Mouse (Mus musculus): ENCODE data around the gene Zc3hc1. TPM values are rescaled to one million over a fixed set of nuclear protein-coding genes. Genes with fewer than 3 reads are reported as not detected.

Zc3hc1 gene
- polyA plus RNA-seq, 1 experiment from 2014 or later = 14.1 TPM

- Histone ChIP-seq H3K79me2 (ENCODE audit: inconsistent target) (no peaks in the 10 kb centered on the region), H3K36me3 (ENCODE audit: inconsistent target) (no peaks in the 10 kb centered on the region), H3K4me3 (ENCODE audit: inconsistent target) (no peak overlapping the region), H3K27ac (no peak overlapping the region)
- 87% methylated on average over 5 of the region's 5 CpGs for WGBS (ENCODE audit: missing documents)
Measured at GRCm38 (mm10) chr6:30356161-30356560, 34.7 kb downstream of the Zc3hc1 start.

- H3K79me2 ChIP-seq (ENCODE audit: inconsistent target) = no peaks in the 10 kb centered on the region
- H3K36me3 ChIP-seq (ENCODE audit: inconsistent target) = no peaks in the 10 kb centered on the region
- 62% methylated on average over 8 of the region's 8 CpGs for WGBS (ENCODE audit: missing documents)
- no peak overlapping the region for H3K4me3 ChIP-seq (ENCODE audit: inconsistent target)
- no peak overlapping the region for H3K27ac ChIP-seq
Measured at GRCm38 (mm10) chr6:30355701-30356100, 35.1 kb downstream of the Zc3hc1 start.

DNA sequence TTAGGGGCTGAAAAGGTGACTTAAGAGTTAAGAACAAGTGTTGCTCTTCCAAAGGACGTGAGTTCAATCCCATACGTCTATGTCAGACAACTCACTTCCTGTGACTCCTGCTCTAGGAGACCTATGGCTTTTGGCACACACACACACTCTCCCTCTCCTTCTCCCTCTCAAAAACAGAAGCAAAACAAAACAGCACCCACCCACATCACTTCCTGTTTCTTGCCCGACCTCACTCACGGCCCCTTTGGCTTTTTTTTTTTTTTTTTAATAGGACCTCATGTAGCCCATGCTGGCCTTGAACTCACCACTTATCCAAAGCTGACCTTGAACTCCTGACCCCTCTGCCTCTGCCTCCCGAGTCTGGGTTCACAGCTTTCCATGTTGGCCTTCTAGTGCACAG is 36.1 kb downstream of the Zc3hc1 start:
- WGBS (ENCODE audit: missing documents) = 18% methylated on average over 5 of the region's 5 CpGs

DNA sequence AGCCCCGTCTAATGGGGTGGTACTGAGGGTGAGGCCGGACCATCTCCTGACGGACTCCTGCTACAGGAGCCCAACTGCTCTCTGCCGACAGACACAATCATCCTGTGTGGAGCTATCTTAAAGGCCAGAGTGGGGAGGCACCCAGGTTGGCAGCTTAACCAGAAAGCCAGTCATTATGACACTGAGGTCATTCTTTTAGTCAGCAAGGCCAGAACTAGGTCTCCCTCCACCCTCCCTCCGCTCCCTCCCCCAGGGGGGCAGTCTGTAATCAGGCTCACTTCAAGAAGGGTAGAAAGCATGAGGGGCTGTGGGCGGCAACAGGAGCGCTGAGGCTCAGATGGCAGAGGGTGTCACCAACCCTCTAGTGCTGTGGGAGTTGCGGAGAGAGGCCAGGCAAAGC is 37.2 kb downstream of the Zc3hc1 start:
- no peak overlapping the region for H3K4me3 ChIP-seq (ENCODE audit: inconsistent target)
- 95% methylated on average over 7 of the region's 8 CpGs for whole genome bisulfite sequencing (ENCODE audit: missing documents)
- H3K79me2 ChIP-seq (ENCODE audit: inconsistent target) = no peaks in the 10 kb centered on the region
- H3K36me3 ChIP-seq (ENCODE audit: inconsistent target) = no peaks in the 10 kb centered on the region
- no peak overlapping the region for H3K27ac ChIP-seq

More for the DNA sequence above, 36.1 kb downstream of the Zc3hc1 start:
- Histone ChIP-seq H3K36me3 (ENCODE audit: inconsistent target) (no peaks in the 10 kb centered on the region), H3K4me3 (ENCODE audit: inconsistent target) (no peak overlapping the region), H3K27ac (no peak overlapping the region), H3K79me2 (ENCODE audit: inconsistent target) (no peaks in the 10 kb centered on the region)

- Histone ChIP-seq H3K79me2 (ENCODE audit: inconsistent target) (no peaks in the 10 kb centered on the region), H3K27ac (no peak overlapping the region)
- WGBS (ENCODE audit: missing documents) = 84% methylated on average over 8 of the region's 8 CpGs
Measured at GRCm38 (mm10) chr6:30352762-30353161, 38.1 kb downstream of the Zc3hc1 start.

DNA sequence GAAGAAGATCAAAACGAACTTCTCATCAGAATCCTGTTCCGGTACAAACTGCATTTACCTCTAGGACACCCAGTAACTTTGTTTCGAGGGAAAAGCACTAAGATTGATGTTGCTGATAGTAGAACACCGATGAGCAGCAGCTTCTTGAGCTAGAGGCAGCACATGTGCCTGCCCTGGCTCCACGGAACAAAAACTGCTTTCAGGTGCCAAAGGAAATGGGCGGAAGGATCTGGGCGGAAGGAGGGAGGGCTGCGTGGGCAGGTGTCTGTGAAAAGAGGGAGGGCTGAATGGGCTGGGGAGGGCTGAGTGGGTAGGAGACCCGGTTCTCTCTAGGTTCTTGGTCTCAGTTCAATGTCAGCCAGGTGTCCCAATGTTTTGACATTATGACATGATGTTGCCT is 39.5 kb downstream of the Zc3hc1 start:
- no peak overlapping the region for H3K27ac ChIP-seq
- WGBS (ENCODE audit: missing documents) = 47% methylated on average over 9 of the region's 9 CpGs
- no peaks in the 10 kb centered on the region for H3K36me3 ChIP-seq (ENCODE audit: inconsistent target)

More at GRCm38 (mm10) chr6:30352762-30353161, 38.1 kb downstream of the Zc3hc1 start:
- H3K4me3 ChIP-seq (ENCODE audit: inconsistent target) = no peak overlapping the region
- no peaks in the 10 kb centered on the region for H3K36me3 ChIP-seq (ENCODE audit: inconsistent target)

GRCm38 (mm10) chr6:30347288-30347801 is 43.5 kb downstream of the Zc3hc1 start:
- Histone ChIP-seq H3K79me2 (ENCODE audit: inconsistent target) (no peaks in the 10 kb centered on the region), H3K4me3 (ENCODE audit: inconsistent target) (no peak overlapping the region), H3K36me3 (ENCODE audit: inconsistent target) (no peaks in the 10 kb centered on the region), H3K27ac (no peak overlapping the region)
- 90% methylated on average over 4 of the region's 4 CpGs for WGBS (ENCODE audit: missing documents)

More for the DNA sequence above, 39.5 kb downstream of the Zc3hc1 start:
- Histone ChIP-seq H3K79me2 (ENCODE audit: inconsistent target) (no peaks in the 10 kb centered on the region), H3K4me3 (ENCODE audit: inconsistent target) (no peak overlapping the region)

DNA sequence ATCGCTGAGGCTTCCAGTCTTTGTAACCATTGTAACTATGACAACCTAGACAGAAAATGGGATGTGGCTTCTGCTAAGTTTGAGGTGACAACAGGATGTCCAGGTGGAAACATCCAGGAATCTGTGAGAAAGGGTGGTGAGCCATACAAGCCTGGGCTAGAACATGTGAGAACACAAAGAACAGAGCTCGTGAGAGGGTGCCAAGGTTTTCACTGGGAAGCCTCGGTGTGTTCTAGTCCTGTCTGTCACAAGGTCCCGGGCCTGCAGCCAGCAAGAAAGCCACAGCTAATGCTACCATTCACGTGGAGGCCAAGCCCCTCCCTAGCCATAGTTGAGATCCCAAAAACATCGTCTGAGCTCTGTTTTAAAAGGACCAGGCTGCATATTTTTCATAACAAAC is 44.1 kb downstream of the Zc3hc1 start:
- Histone ChIP-seq H3K36me3 (ENCODE audit: inconsistent target) (no peaks in the 10 kb centered on the region), H3K4me3 (ENCODE audit: inconsistent target) (no peak overlapping the region), H3K79me2 (ENCODE audit: inconsistent target) (no peaks in the 10 kb centered on the region), H3K27ac (no peak overlapping the region)
- 27% methylated on average over 6 of the region's 6 CpGs for WGBS (ENCODE audit: missing documents)

GRCm38 (mm10) chr6:30344032-30344431 is 46.8 kb downstream of the Zc3hc1 start:
- H3K36me3 ChIP-seq (ENCODE audit: inconsistent target) = no peaks in the 10 kb centered on the region
- 76% methylated on average over 6 of the region's 6 CpGs for WGBS (ENCODE audit: missing documents)
- no peak overlapping the region for H3K4me3 ChIP-seq (ENCODE audit: inconsistent target)
- no peaks in the 10 kb centered on the region for H3K79me2 ChIP-seq (ENCODE audit: inconsistent target)
- no peak overlapping the region for H3K27ac ChIP-seq

- 78% methylated on average over 4 of the region's 4 CpGs for WGBS (ENCODE audit: missing documents)
- Histone ChIP-seq H3K36me3 (ENCODE audit: inconsistent target) (no peaks in the 10 kb centered on the region), H3K27ac (no peak overlapping the region), H3K79me2 (ENCODE audit: inconsistent target) (no peaks in the 10 kb centered on the region), H3K4me3 (ENCODE audit: inconsistent target) (no peak overlapping the region)
Measured at GRCm38 (mm10) chr6:30340231-30340873, 50.5 kb downstream of the Zc3hc1 start.

DNA sequence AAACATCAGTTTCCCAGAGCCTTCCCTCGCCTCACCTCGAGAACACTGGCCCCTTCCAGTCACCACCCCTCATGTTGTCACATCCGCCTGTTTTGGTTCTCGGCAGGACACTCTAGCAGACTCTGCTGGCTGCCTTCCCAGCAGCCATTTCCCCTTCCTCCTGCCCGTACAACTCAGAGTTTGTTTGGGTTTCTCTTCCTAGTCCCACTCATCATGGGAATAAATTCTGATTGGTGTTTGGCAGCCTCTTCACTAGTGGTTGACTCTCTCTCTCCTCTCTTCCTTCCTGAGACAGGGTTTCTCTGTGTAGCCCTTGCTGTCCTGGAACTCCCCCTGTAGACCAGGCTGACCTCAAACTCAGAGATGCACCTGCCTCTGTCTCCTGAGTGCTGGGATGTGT is 53.9 kb downstream of the Zc3hc1 start:
- H3K79me2 ChIP-seq (ENCODE audit: inconsistent target) = no peaks in the 10 kb centered on the region
- no peak overlapping the region for H3K27ac ChIP-seq
- H3K36me3 ChIP-seq (ENCODE audit: inconsistent target) = no peaks in the 10 kb centered on the region
- 0% methylated on average over 5 of the region's 5 CpGs for WGBS (ENCODE audit: missing documents)
- H3K4me3 ChIP-seq (ENCODE audit: inconsistent target) = no peak overlapping the region

DNA sequence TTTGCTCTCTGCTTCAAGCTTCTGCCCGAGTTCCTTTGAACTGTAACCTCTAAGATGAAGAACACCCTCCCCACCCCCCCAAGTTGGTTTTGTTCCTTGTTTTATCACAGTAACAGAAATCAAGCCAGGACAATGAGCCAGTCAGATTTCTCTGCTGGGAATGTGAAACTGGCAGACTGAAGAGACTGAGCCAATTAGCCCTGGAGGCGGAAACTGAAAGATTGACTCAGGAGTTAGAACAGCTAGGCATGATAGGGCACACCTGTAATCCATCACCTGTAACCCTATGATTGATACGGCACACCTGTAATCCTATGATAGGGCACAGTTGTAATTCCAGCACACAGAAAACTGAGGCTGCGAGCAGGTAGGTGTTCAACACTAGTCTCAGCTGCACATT is 58.6 kb downstream of the Zc3hc1 start:
- Histone ChIP-seq H3K79me2 (ENCODE audit: inconsistent target) (no peaks in the 10 kb centered on the region), H3K36me3 (ENCODE audit: inconsistent target) (no peaks in the 10 kb centered on the region), H3K27ac (no peak overlapping the region), H3K4me3 (ENCODE audit: inconsistent target) (no peak overlapping the region)
- WGBS (ENCODE audit: missing documents) = 69% methylated on average over 4 of the region's 4 CpGs

DNA sequence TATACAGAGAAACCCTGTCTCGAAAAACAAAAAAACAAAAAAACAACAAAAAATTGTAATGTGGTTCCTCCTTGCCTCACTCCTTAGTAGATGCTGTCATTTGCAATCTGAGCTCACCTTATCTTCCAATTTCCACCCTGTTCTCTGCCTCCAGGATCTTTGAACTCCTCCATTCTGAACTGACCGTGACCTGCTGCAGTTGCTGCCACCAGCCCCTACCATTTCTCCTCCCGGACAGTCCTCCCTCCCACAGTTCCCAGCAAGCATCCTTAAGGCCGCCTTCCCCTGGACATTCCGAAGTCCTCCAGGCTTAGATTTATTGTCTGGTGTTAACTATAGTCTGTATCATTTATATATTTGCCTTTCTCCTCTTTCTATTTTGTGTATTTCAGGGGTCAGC is 60.1 kb downstream of the Zc3hc1 start:
- H3K4me3 ChIP-seq (ENCODE audit: inconsistent target) = no peak overlapping the region
- 96% methylated on average over 5 of the region's 5 CpGs for WGBS (ENCODE audit: missing documents)
- no peak overlapping the region for H3K27ac ChIP-seq
- H3K79me2 ChIP-seq (ENCODE audit: inconsistent target) = no peaks in the 10 kb centered on the region
- no peaks in the 10 kb centered on the region for H3K36me3 ChIP-seq (ENCODE audit: inconsistent target)

DNA sequence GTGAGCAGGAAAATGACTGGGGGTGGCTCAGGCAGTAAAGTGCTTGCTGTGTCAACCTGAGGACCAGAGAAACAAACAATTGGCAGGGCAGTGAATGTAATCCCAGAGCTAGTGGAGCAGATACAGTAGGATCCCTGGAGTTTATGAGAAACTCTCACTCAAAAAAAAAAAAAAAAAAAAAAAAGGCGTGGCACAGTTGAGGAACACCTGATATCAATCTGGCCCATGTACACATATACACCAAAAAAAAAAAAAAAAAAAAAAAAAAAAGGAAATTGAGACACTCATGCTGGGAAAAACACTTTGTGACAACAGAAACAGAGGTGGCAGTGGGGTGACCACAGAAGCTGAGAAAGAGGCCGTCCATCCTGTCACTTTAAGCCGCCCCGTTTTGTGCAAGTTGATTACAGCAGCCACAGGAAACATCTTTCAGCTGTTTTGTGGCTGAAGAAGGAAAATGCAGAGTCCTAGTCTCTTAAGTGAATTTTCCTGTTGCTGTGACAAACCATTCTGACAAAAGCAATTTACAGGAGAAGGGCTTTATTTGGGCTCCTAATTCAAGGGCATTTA is 64.8 kb downstream of the Zc3hc1 start:
- Histone ChIP-seq H3K27ac (no peak overlapping the region), H3K79me2 (ENCODE audit: inconsistent target) (no peaks in the 10 kb centered on the region), H3K4me3 (ENCODE audit: inconsistent target) (no peak overlapping the region), H3K36me3 (ENCODE audit: inconsistent target) (no peaks in the 10 kb centered on the region)
- 6% methylated on average over 4 of the region's 4 CpGs for WGBS (ENCODE audit: missing documents)

GRCm38 (mm10) chr6:30321002-30321401 is 69.8 kb downstream of the Zc3hc1 start:
- Histone ChIP-seq H3K79me2 (ENCODE audit: inconsistent target) (no peaks in the 10 kb centered on the region), H3K4me3 (ENCODE audit: inconsistent target) (no peak overlapping the region), H3K27ac (no peak overlapping the region), H3K36me3 (ENCODE audit: inconsistent target) (no peaks in the 10 kb centered on the region)
- 54% methylated on average over 3 of the region's 4 CpGs for WGBS (ENCODE audit: missing documents)
